Mouse (Mus musculus) MEL (cell line): ENCODE data around the gene Tnks2.

ENCODE experiments used
- BHLHE40 ChIP-seq: IDR thresholded peaks from 2 replicates; pipeline ENCODE4 v1.6.1; 2012; ENCODE audit warnings: low read depth, mild to moderate bottlenecking, inconsistent platforms, low read length, improper control_type of control experiment, borderline replicate concordance
- CHD1 ChIP-seq: IDR thresholded peaks from 2 replicates; pipeline ENCODE4 v1.6.1; 2012; ENCODE audit warnings: low read depth, mild to moderate bottlenecking, inconsistent platforms, low read length, improper control_type of control experiment
- CTCF ChIP-seq, 3 experiments: IDR thresholded peaks in 2 of 3; conservative IDR thresholded peaks in 1 of 3; 2 replicates each; pipeline ENCODE4 v1.5.1; 2011 to 2012; ENCODE audit warnings: low read length in 3 of 3, low read depth in 2 of 3, mild to moderate bottlenecking in 2 of 3, improper control_type of control experiment in 1 of 3, inconsistent platforms in 1 of 3, mixed read lengths in 1 of 3, moderate library complexity in 1 of 3; ENCODE audit not compliant: control insufficient read depth in 1 of 3, insufficient read depth in 1 of 3, poor library complexity in 1 of 3, severe bottlenecking in 1 of 3
- E2F4 ChIP-seq: IDR thresholded peaks from 2 replicates; pipeline ENCODE4 v1.6.1; 2011; ENCODE audit warnings: low read depth, low read length, improper control_type of control experiment, borderline replicate concordance
- POLR2A ChIP-seq, 2 experiments: IDR thresholded peaks; 2 replicates each; pipeline ENCODE4 v1.6.1; 2011 to 2012; ENCODE audit warnings: low read length in 2 of 2, mild to moderate bottlenecking in 2 of 2, control low read depth in 1 of 2, improper control_type of control experiment in 1 of 2, low read depth in 1 of 2, moderate library complexity in 1 of 2; ENCODE audit not compliant: control insufficient read depth in 1 of 2, insufficient read depth in 1 of 2, poor library complexity in 1 of 2
- SIN3A ChIP-seq: IDR thresholded peaks from 2 replicates; pipeline ENCODE4 v1.6.1; 2012; ENCODE audit warnings: low read length, improper control_type of control experiment, inconsistent platforms
- TCF12 ChIP-seq: IDR thresholded peaks from 2 replicates; pipeline ENCODE4 v1.6.1; 2014; ENCODE audit warnings: low read depth, mild to moderate bottlenecking, inconsistent platforms, low read length, improper control_type of control experiment, moderate library complexity

DNA sequence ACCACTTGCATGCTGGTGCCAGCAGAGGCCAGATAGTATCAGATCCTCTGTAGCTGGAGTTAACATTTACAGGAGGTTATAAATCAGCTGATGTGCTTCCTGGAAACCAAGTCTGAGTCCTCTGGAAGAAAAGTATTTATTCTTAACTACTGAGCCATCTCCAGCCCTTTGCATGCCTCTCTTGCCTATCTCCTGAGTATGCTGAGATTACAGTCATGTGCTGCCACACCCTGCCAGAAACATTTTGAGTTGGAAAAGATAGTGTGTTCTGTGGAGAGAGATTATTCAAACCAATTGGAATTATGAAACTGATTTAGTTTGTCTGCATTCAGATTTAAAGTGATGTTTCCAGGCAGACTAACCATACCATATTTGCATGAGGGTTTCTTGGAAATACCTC is 43.3 kb downstream of the Tnks2 start:
- peak; percentile 76 for TF ChIP-seq BHLHE40
- TF ChIP-seq E2F4, result no peak
- no peak for TF ChIP-seq CTCF (IDR thresholded peaks at IDR 0.05 in 2 of 3, conservative IDR thresholded peaks at IDR 0.05 in 1 of 3; ENCODE audit: control insufficient read depth in 1 of 3, insufficient read depth in 1 of 3, low read depth in 2 of 3, low read length in 3 of 3, poor library complexity in 1 of 3, severe bottlenecking in 1 of 3)
- TF ChIP-seq SIN3A, result no peak
- TF ChIP-seq CHD1, result no peak
- TF ChIP-seq POLR2A (IDR thresholded peaks at IDR 0.05; ENCODE audit: control insufficient read depth in 1 of 2, insufficient read depth in 1 of 2, low read depth in 1 of 2, low read length in 2 of 2, poor library complexity in 1 of 2), result no peak
- peak; percentile 35; the same call in 1 of the 2 replicates for TF ChIP-seq TCF12
